Mouse (Mus musculus) ES-E14 (cell line): Measurements from ENCODE around the gene Kcna2.

ENCODE experiments used
- HCFC1 ChIP-seq: IDR thresholded peaks from 2 replicates; pipeline ENCODE4 v1.6.1; 2012; ENCODE audit warnings: low read length, inconsistent platforms, borderline replicate concordance; ENCODE audit not compliant: insufficient read depth
- ZC3H11A ChIP-seq: IDR thresholded peaks from 2 replicates; pipeline ENCODE4 v1.6.1; 2012; ENCODE audit warnings: low read depth, mild to moderate bottlenecking, inconsistent platforms, low read length, borderline replicate concordance
- ZNF384 ChIP-seq: IDR thresholded peaks from 2 replicates; pipeline ENCODE4 v1.6.1; 2012; ENCODE audit warnings: low read depth, low read length, inconsistent platforms

DNA sequence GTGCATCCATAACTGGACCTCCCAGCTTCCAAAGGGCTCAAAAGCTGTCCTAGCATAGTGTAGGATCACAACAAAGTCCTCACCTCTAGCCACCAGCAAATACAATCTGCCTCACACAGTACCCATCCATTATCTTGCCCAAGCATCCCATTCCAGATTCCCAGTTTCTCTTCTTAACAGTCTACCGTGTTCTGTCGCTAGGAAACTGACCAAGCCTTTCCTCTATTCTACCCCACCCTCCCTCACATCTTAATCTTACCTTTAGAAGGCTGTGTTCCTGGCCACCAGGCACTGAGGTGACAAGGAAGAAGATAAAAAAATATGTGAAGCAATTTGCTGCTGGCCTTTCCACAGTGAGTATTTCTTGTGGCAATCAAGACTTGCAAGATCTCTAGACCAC, 14.8 kb downstream of the Kcna2 start:
- TF ChIP-seq ZC3H11A (no peak), HCFC1 (no peak), ZNF384 (no peak)
